Mouse (Mus musculus): ENCODE data around the gene Tuba1b.

Gene Tuba1b

GRCm38 (mm10) chr15:98891907-98892606, 42.3 kb downstream of the Tuba1b start:
- peak; percentile 58 for DNase-seq (ENCODE audit: extremely low spot score)

- peak; percentile 13 for DNase-seq (ENCODE audit: extremely low spot score)
These were observed 43.1 kb downstream of the Tuba1b start for GRCm38 (mm10) chr15:98891198-98891742.

- no peak for DNase-seq (ENCODE audit: extremely low spot score)
These were observed 46.8 kb downstream of the Tuba1b start for GRCm38 (mm10) chr15:98887526-98887925.

- DNase-seq (ENCODE audit: extremely low spot score) = no peak
These were observed 47.5 kb downstream of the Tuba1b start for GRCm38 (mm10) chr15:98886667-98887387.

- DNase-seq (ENCODE audit: extremely low spot score) = no peak
These were observed 50.3 kb downstream of the Tuba1b start for GRCm38 (mm10) chr15:98884106-98884505.

- DNase-seq (ENCODE audit: extremely low spot score) = no peak
These were observed 50.7 kb downstream of the Tuba1b start for GRCm38 (mm10) chr15:98883661-98884060.

- no peak for DNase-seq (ENCODE audit: extremely low spot score)
These were observed 52.7 kb downstream of the Tuba1b start for GRCm38 (mm10) chr15:98881656-98882008.

All from embryo, embryonic 9.5 days (tissue).